Mouse (Mus musculus): ENCODE measurements around the gene Tipin.

- TF ChIP-seq CTCF (IDR thresholded peaks at IDR 0.05; ENCODE audit: low read depth) (no peak), EP300 (IDR thresholded peaks at IDR 0.05; ENCODE audit: low read depth) (no peak)
Measured at GRCm38 (mm10) chr9:64339361-64339760, 58.0 kb downstream of the Tipin start.

Measured in liver, postnatal 0 days (tissue).